Mouse (Mus musculus) MEL (cell line): ENCODE measurements around the gene Ugt1a1.

Source experiments
- MAZ ChIP-seq: IDR thresholded peaks from 2 replicates; pipeline ENCODE4 v1.6.1; 2012; ENCODE audit warnings: low read depth, mild to moderate bottlenecking, inconsistent platforms, low read length, improper control_type of control experiment
- NELFE ChIP-seq: IDR thresholded peaks from 2 replicates; pipeline ENCODE4 v1.6.1; 2011; ENCODE audit warnings: low read depth, low read length, improper control_type of control experiment
- NRF1 ChIP-seq: IDR thresholded peaks from 2 replicates; pipeline ENCODE4 v1.6.1; 2014; ENCODE audit warnings: low read depth, mild to moderate bottlenecking, inconsistent platforms, low read length, improper control_type of control experiment, moderate library complexity; ENCODE audit not compliant: poor library complexity, insufficient read depth, severe bottlenecking
- POLR2A ChIP-seq, 2 experiments: IDR thresholded peaks; 2 replicates each; pipeline ENCODE4 v1.6.1; 2011 to 2012; ENCODE audit warnings: low read length in 2 of 2, mild to moderate bottlenecking in 2 of 2, control low read depth in 1 of 2, improper control_type of control experiment in 1 of 2, low read depth in 1 of 2, moderate library complexity in 1 of 2; ENCODE audit not compliant: control insufficient read depth in 1 of 2, insufficient read depth in 1 of 2, poor library complexity in 1 of 2

GRCm38 (mm10) chr1:88219054-88219453 lies 7.3 kb downstream of the Ugt1a1 start:
- TF ChIP-seq MAZ: no peak
- TF ChIP-seq NRF1: no peak
- no peak for TF ChIP-seq POLR2A (IDR thresholded peaks at IDR 0.05; ENCODE audit: control insufficient read depth in 1 of 2, insufficient read depth in 1 of 2, low read depth in 1 of 2, low read length in 2 of 2, poor library complexity in 1 of 2)
- no peak for TF ChIP-seq NELFE
